Mouse (Mus musculus) liver, embryonic 14.5 days (tissue): ENCODE data around the gene Celf2.

Source experiments
- CTCF ChIP-seq: IDR thresholded peaks from 2 replicates; pipeline ENCODE4 v1.5.1; 2016; ENCODE audit warnings: antibody characterized with exemption, low read depth, control low read depth
- EP300 ChIP-seq: IDR thresholded peaks from 2 replicates; pipeline ENCODE4 v1.6.1; 2016; ENCODE audit warnings: antibody characterized with exemption, low read depth

DNA sequence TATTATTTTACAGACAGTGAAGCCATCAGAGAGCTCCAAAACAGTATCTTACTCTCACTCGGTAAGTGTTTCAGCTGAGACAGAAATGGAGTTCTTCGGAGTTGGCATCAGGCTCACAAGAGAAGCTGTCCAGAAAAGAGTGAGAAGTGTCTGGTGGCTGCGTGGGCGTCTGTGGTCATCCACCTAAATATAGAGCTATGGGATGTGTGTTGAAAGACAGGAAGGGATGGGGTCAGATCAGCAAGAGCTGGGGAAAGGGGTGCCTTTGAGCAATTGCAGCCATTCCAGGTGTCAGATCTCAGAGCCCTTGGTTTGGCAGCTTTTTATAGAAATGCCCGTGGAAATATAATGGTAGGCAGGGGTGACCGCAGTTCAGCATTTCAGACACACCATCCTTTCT lies 17.3 kb upstream of the Celf2 start:
- TF ChIP-seq EP300 (no peak), CTCF (no peak)
